Mouse (Mus musculus) urinary bladder, postnatal 14 days (tissue): ENCODE results near the gene Stxbp1.
A peak's percentile ranks its signal among the peaks of the same experiment; 100 is the strongest.

ENCODE experiments used
- DNase-seq: peaks from one replicate; pipeline ENCODE4 v3.0.0; 2021; ENCODE audit warnings: low spot score

Stxbp1 gene

GRCm38 (mm10) chr2:32846805-32847467 lies at the start of gene Stxbp1:
Gene Stxbp1, minus strand, starts transcription at chr2:32847245.
- peak; percentile 90 for DNase-seq

GRCm38 (mm10) chr2:32896507-32897147 lies 49.6 kb upstream of the Stxbp1 start:
- no peak for DNase-seq

GRCm38 (mm10) chr2:32895606-32896106 lies 48.6 kb upstream of the Stxbp1 start:
- DNase-seq = peak; percentile 42

- DNase-seq = no peak
Observed at GRCm38 (mm10) chr2:32894097-32894496, 47.1 kb upstream of the Stxbp1 start.

GRCm38 (mm10) chr2:32892490-32892889 lies 45.4 kb upstream of the Stxbp1 start:
- DNase-seq = no peak

GRCm38 (mm10) chr2:32891278-32891677 lies 44.2 kb upstream of the Stxbp1 start:
- no peak for DNase-seq

GRCm38 (mm10) chr2:32890280-32890679 lies 43.2 kb upstream of the Stxbp1 start:
- DNase-seq = no peak

- DNase-seq = no peak
Observed at GRCm38 (mm10) chr2:32888551-32888950, 41.5 kb upstream of the Stxbp1 start.

- no peak for DNase-seq
Observed at GRCm38 (mm10) chr2:32888029-32888428, 41.0 kb upstream of the Stxbp1 start.

GRCm38 (mm10) chr2:32884745-32885144 lies 37.7 kb upstream of the Stxbp1 start:
- DNase-seq = no peak

- DNase-seq = peak; percentile 50
Observed at GRCm38 (mm10) chr2:32882283-32883043, 35.4 kb upstream of the Stxbp1 start.

- DNase-seq = peak; percentile 92
Observed at GRCm38 (mm10) chr2:32881723-32882122, 34.7 kb upstream of the Stxbp1 start.

GRCm38 (mm10) chr2:32881054-32881453 lies 34.0 kb upstream of the Stxbp1 start:
- no peak for DNase-seq

GRCm38 (mm10) chr2:32879593-32879992 lies 32.5 kb upstream of the Stxbp1 start:
- no peak for DNase-seq

GRCm38 (mm10) chr2:32878396-32878795 lies 31.4 kb upstream of the Stxbp1 start:
- peak; percentile 83 for DNase-seq

GRCm38 (mm10) chr2:32877761-32878393 lies 30.8 kb upstream of the Stxbp1 start:
- no peak for DNase-seq

- no peak for DNase-seq
Observed at GRCm38 (mm10) chr2:32877303-32877702, 30.3 kb upstream of the Stxbp1 start.

- no peak for DNase-seq
Observed at GRCm38 (mm10) chr2:32876490-32877302, 29.7 kb upstream of the Stxbp1 start.

GRCm38 (mm10) chr2:32875675-32876489 lies 28.8 kb upstream of the Stxbp1 start, which contains the start of gene Fam129b:
Gene Fam129b, plus strand, starts transcription at chr2:32876114.
- DNase-seq = peak; percentile 91

- DNase-seq = no peak
Observed at GRCm38 (mm10) chr2:32874951-32875674, 28.1 kb upstream of the Stxbp1 start.
